In the genomic region with DNA sequence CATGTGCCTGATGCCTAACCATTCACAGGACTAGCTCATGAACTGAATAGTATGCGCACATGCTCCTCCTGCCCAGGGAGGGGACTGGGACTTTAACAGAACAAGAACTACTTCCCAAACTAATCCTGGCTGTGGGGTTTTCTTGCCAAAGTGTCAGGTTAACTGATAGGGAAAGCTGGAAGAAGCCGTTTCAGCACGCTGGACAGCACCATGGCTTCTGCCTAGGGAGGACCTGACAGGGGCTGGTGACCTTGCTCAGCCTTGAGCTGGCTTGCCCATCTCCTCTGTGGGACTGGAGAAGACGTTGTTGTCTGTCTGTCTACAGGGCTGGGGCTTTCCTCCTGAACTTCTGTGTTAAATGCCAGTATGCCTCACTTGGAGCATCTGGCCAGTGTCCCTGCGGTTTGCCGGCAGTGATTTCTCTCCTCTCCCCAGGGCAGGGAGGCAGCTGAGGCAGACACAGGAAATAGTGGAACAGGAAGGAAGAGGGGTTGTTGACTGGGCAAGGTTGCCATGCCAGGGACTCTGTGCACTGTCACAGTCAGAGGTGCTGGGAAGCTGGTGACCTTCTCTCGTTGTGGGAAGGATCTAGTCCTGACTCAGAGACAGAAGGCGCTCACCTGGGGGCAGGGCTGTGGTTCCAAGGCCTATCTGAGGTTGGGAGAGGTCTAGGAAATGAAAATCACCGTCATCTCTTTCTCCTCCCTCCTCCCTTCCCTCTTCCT, we compare ENCODE assay signal across 9 mouse cellular contexts.
DNase-seq lines count a peak whose midpoint lies in the region; ATAC-seq and TF ChIP-seq lines count a peak whose summit lies in the region.
"Had no signal": no experiment of that assay in that cellular context is flagged by ENCODE, and none has a peak within 500 bp of the region (broad histone marks: within the 10 kb centered on the region; RNA-seq: fewer than 3 reads in every experiment).

No protein-coding gene starts in this region.

- TF ChIP-seq CTCF in layer of hippocampus, adult 2 months (conservative IDR thresholded peaks at IDR 0.05): no peak

- WGBS in neural tube, embryonic 15.5 days: 53% methylated on average over 9 of the region's 9 CpGs

- ATAC-seq in common myeloid progenitor, adult 5-6 weeks (replicated peaks; ENCODE audit: low read depth, poor library complexity, severe bottlenecking): peak; percentile 56; the same call in 1 of the 2 replicates
- no peak for ATAC-seq in neural tube, embryonic 15.5 days (ENCODE audit: low FRiP score)
- no peak for ATAC-seq in granulocyte monocyte progenitor cell, adult 5-6 weeks (replicated peaks; ENCODE audit: poor library complexity, severe bottlenecking)

- H3K27me3 ChIP-seq in neural tube, embryonic 15.5 days (replicated peaks): no peaks in the 10 kb centered on the region
- H3K27me3 ChIP-seq: embryonic facial prominence, embryonic 12.5 days had no signal

- no peak overlapping the region for H3K4me3 ChIP-seq in layer of hippocampus, adult 2 months
- H3K4me3 ChIP-seq in neural tube, embryonic 15.5 days (replicated peaks): no peak overlapping the region
- H3K4me3 ChIP-seq: embryonic facial prominence, embryonic 12.5 days had no signal

- H3K36me3 ChIP-seq in neural tube, embryonic 15.5 days: no peaks in the 10 kb centered on the region
- H3K36me3 ChIP-seq: embryonic facial prominence, embryonic 12.5 days had no signal

- H3K4me2 ChIP-seq in neural tube, embryonic 15.5 days: no peak overlapping the region
- H3K4me2 ChIP-seq: embryonic facial prominence, embryonic 12.5 days had no signal

- peaks cover 6% of the 10 kb centered on the region for H3K4me1 ChIP-seq in neural tube, embryonic 15.5 days
- H3K4me1 ChIP-seq: embryonic facial prominence, embryonic 12.5 days had no signal

- H3K9me3 ChIP-seq in neural tube, embryonic 15.5 days (replicated peaks): no peaks in the 10 kb centered on the region
- H3K9me3 ChIP-seq: embryonic facial prominence, embryonic 12.5 days had no signal

- no peak overlapping the region for H3K27ac ChIP-seq in layer of hippocampus, adult 2 months
- peak overlapping the region; percentile 6; the same call in 1 of the 2 replicates for H3K27ac ChIP-seq in neural tube, embryonic 15.5 days (replicated peaks)
- H3K27ac ChIP-seq: embryonic facial prominence, embryonic 12.5 days had no signal

- no peak overlapping the region for H3K9ac ChIP-seq in neural tube, embryonic 15.5 days (replicated peaks)
- H3K9ac ChIP-seq: embryonic facial prominence, embryonic 12.5 days had no signal

- DNase-seq in layer of hippocampus, postnatal 10 days (ENCODE audit: low spot score in 2 of 2): peak; percentile 40 to 53
- no peak for DNase-seq in layer of hippocampus, adult 2 months (ENCODE audit: low spot score in 2 of 2)
- peak; percentile 72 for DNase-seq in adipocyte (ENCODE audit: low spot score)
- DNase-seq in kidney, postnatal 14 days: peak; percentile 63
- no peak for DNase-seq in right cerebral cortex, adult 18-20 months

Comparison
In these comparisons a context has a peak if more than half of its experiments do, and no peak if none do; other contexts are left out.
1. DNase-seq: peak in layer of hippocampus, postnatal 10 days (2 of 2), adipocyte (single experiment) and kidney, postnatal 14 days (single experiment); none in layer of hippocampus, adult 2 months (0 of 2) and right cerebral cortex, adult 18-20 months (single experiment).